Mouse (Mus musculus) hindbrain, embryonic 12.5 days (tissue): Measurements from ENCODE around the gene Rabgef1. TPM values are rescaled to one million over a fixed set of nuclear protein-coding genes. Genes with fewer than 3 reads are reported as not detected.
A peak's percentile ranks its signal among the peaks of the same experiment; 100 is the strongest.
"Not testable (repeated sequence)": the region's sequence is repeated elsewhere in the genome, so short reads cannot be mapped to it uniquely, and the experiment has no call there.

Experiments used
- ATAC-seq: fragments of 200-750 bp; cut with Nextera tagmentation; 2 replicates; pipeline ENCODE4 v1.8.0; 2017; ENCODE audit warnings: moderate TSS enrichment; ENCODE audit not compliant: low FRiP score
- H3K27ac ChIP-seq: fragments of 300-500 bp; sonication (generic); 2 replicates; pipeline ENCODE4 v1.5.1; 2016; ENCODE audit warnings: mild to moderate bottlenecking
- H3K27me3 ChIP-seq: fragments of 300-500 bp; sonication (generic); 2 replicates; pipeline ENCODE4 v1.6.1; 2016; ENCODE audit warnings: mild to moderate bottlenecking
- H3K36me3 ChIP-seq: fragments of 300-500 bp; sonication (generic); 2 replicates; pipeline ENCODE4 v1.6.1; 2016; ENCODE audit warnings: mild to moderate bottlenecking
- H3K4me1 ChIP-seq: fragments of 300-500 bp; sonication (generic); 2 replicates; pipeline ENCODE4 v1.6.1; 2016
- H3K4me2 ChIP-seq: fragments of 300-500 bp; sonication (generic); replicated peaks from 2 replicates; pipeline ENCODE4 v1.6.1; 2016; ENCODE audit warnings: mild to moderate bottlenecking
- H3K4me3 ChIP-seq: fragments of 300-500 bp; sonication (generic); 2 replicates; pipeline ENCODE4 v1.5.1; 2016; ENCODE audit warnings: mild to moderate bottlenecking
- H3K9ac ChIP-seq: fragments of 300-500 bp; sonication (generic); 2 replicates; pipeline ENCODE4 v1.6.1; 2016; ENCODE audit warnings: mild to moderate bottlenecking, moderate library complexity
- H3K9me3 ChIP-seq: fragments of 300-500 bp; sonication (generic); replicated peaks from 2 replicates; pipeline ENCODE4 v1.6.1; 2016; ENCODE audit warnings: mild to moderate bottlenecking
- WGBS: fragments of 180-500 bp; shearing (Covaris S2); methylation state at CpG from one replicate; pipeline ENCODE4 v1.1.7; 2016; 5-methylcytosine and 5-hydroxymethylcytosine counted together
- polyA plus RNA-seq: library from polyadenylated mRNA; unstranded; fragments of >200 nt; fragmentation: Nextera tagmentation; extraction: Ambion mirVana; gene quantifications from 2 replicates; pipeline ENCODE4 v1.2.1, GENCODE M21; 2016

Gene Rabgef1
- polyA plus RNA-seq, 1 experiment from 2014 or later = 33.3 TPM

DNA sequence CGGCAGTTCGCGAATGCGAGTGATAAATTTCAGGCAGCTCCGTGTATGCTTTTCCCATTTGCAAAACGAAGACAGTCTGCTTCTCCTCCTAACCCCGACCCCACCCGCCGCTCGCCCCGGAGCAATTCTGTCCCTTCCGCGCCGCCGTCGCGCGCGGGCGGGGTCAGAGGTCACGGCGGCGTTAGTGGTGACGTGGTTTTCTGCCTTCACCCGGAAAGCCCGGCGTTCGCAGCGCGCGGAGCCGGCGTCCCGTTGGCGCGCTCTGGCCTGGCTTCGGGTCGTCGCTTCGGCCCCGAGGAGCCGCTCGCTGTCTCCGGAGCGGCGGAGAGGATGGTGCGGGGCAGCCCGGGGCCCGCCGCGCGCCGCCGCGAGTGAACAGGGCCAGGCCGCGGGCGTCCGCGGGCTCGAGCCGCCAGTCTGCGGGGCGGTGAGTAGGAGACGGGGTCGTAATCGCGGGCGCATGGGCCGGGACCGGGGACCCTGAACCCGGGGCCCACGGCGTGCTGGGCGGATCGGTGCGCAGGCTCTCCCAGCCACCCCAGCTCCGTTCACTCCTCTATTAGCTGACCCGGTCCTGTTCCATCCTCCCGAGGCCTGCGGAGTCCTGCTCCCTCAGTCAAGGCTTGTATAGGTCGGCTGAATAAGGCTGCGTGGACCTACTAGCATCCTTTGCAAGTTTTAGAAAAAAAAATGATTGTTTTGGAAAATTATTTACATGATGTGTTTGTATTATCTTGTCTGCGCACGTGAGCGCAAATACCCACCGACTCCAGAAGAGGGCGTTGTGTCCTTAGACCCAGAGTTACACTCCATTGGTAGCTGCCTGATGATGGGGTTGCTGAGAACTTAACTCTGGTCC lies 50.8 kb downstream of the Rabgef1 start:
- H3K4me1 ChIP-seq = peaks cover 17% of the 10 kb centered on the region
- H3K27ac ChIP-seq = peak overlapping the region; percentile 85
- no peaks in the 10 kb centered on the region for H3K36me3 ChIP-seq
- peak overlapping the region; percentile 97 for H3K4me3 ChIP-seq
- ATAC-seq = peak; percentile 84
- no peaks in the 10 kb centered on the region for H3K27me3 ChIP-seq
- peak overlapping the region; percentile 74 for H3K4me2 ChIP-seq
- H3K9ac ChIP-seq = peak overlapping the region; percentile 97
- H3K9me3 ChIP-seq = peaks cover 5% of the 10 kb centered on the region
- WGBS = under 1% methylated on average over 87 of the region's 88 CpGs

DNA sequence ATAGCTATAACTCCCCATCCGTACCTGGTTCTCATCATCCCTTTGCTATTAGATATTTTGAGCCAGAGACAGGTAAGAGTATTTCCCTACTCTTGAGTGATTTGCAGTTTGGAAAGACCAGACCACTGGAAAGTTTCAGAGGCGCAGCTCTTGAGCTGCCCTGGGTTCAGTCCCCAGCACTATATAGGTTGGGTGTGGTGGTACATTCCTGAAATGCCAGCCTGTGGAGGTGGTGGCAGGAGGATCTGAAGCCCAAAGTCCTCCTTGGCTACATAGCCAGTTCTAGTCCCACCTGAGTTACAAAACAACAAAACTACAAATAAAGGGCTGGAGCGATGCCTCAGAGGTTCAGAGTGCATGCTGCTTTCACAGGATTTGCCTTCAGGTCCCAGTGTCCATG lies 55.2 kb downstream of the Rabgef1 start:
- WGBS = 97% methylated on average over 3 of the region's 3 CpGs
- Histone ChIP-seq H3K4me3 (no peak overlapping the region), H3K9ac (no peak overlapping the region), H3K27ac (no peak overlapping the region), H3K4me2 (no peak overlapping the region), H3K9me3 (no peaks in the 10 kb centered on the region), H3K27me3 (no peaks in the 10 kb centered on the region), H3K36me3 (peaks cover 20% of the 10 kb centered on the region), H3K4me1 (peaks cover 12% of the 10 kb centered on the region)
- no peak for ATAC-seq

DNA sequence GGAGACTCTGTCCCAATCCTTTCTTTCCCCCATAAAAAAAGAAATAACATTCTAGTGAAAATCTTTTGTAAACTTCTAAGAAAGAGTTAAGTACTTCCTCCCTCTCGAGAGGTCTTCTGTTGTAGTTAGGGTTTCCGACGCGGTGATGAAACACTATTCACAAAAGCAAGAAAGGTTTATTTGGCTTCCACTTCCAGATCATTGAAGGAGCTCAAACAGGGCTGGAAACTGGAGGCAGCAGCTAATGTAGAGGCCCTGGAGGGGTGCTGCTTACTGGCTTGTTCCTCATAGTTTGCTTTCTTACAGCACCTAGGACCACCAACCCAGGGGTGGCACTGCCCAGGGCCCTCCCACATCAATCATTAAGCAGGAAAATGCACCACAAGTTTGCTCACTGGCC lies 56.5 kb downstream of the Rabgef1 start:
- Histone ChIP-seq H3K4me2 (no peak overlapping the region), H3K27ac (no peak overlapping the region), H3K4me3 (no peak overlapping the region), H3K9ac (no peak overlapping the region), H3K27me3 (no peaks in the 10 kb centered on the region), H3K9me3 (no peaks in the 10 kb centered on the region), H3K4me1 (peaks cover 7% of the 10 kb centered on the region), H3K36me3 (peaks cover 33% of the 10 kb centered on the region)
- 83% methylated on average over 4 of the region's 4 CpGs for WGBS
- no peak for ATAC-seq

GRCm38 (mm10) chr5:130236302-130236701 lies 64.7 kb downstream of the Rabgef1 start:
- no peaks in the 10 kb centered on the region for H3K9me3 ChIP-seq
- 96% methylated on average over 8 of the region's 8 CpGs for WGBS

DNA sequence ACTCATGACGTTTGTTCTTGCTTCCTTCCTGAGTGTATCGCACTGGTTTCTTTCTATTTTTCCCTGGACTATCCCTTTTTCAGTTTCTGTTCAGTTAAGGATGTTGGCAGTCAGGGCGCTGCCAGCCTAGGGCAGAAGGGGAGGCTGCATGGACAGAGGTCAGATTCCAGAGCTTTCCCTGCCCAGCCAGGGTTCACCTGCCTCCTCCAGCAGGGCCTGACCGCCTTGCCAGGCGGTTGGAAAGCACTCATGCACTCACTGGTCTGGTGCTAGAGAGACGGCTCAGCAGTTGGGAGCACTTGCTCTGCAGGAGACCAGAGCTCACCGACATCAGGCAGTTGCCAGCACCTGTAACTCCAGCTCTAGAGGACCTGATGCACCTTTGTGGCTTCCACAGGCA lies 67.6 kb downstream of the Rabgef1 start:
- Histone ChIP-seq H3K4me3 (no peak overlapping the region), H3K4me2 (no peak overlapping the region), H3K4me1 (no peaks in the 10 kb centered on the region), H3K27ac (no peak overlapping the region), H3K27me3 (no peaks in the 10 kb centered on the region), H3K9me3 (no peaks in the 10 kb centered on the region), H3K36me3 (peaks cover 96% of the 10 kb centered on the region), H3K9ac (no peak overlapping the region)
- no peak for ATAC-seq
- 90% methylated on average over 7 of the region's 7 CpGs for WGBS

More at GRCm38 (mm10) chr5:130236302-130236701, 64.7 kb downstream of the Rabgef1 start:
- H3K27ac ChIP-seq = no peak overlapping the region
- H3K36me3 ChIP-seq = peaks cover 98% of the 10 kb centered on the region
- no peak for ATAC-seq
- H3K4me2 ChIP-seq = no peak overlapping the region
- H3K27me3 ChIP-seq = no peaks in the 10 kb centered on the region
- H3K4me3 ChIP-seq = no peak overlapping the region
- no peaks in the 10 kb centered on the region for H3K4me1 ChIP-seq
- H3K9ac ChIP-seq = no peak overlapping the region

- no peak overlapping the region for H3K9ac ChIP-seq
- no peak overlapping the region for H3K27ac ChIP-seq
- peaks cover 96% of the 10 kb centered on the region for H3K36me3 ChIP-seq
- no peak for ATAC-seq
- 81% methylated on average over 2 of the region's 2 CpGs for WGBS
- no peaks in the 10 kb centered on the region for H3K9me3 ChIP-seq
- no peaks in the 10 kb centered on the region for H3K27me3 ChIP-seq
- H3K4me3 ChIP-seq = no peak overlapping the region
- no peaks in the 10 kb centered on the region for H3K4me1 ChIP-seq
- no peak overlapping the region for H3K4me2 ChIP-seq
These were observed 68.3 kb downstream of the Rabgef1 start for GRCm38 (mm10) chr5:130239856-130240255.

DNA sequence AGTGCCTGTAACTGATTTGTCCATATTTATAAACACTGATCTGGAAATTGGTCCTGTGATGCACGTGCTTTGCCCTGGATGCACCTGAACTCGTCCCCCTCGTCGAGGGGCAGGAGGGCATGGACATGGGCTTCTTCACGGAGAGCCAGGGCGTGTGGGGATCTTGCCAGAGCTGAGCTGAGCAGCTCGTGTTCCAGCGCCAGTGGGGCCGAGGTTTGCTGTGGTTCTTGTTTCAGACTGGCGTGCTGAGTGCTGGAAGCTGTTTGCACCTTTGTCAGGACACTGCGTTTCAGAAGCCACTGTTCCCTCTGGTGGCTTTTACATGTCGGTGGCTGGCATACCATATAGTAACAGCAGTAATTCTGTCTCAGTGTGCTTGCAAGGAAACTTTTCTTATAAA lies 69.8 kb downstream of the Rabgef1 start:
- H3K9me3 ChIP-seq = no peaks in the 10 kb centered on the region
- H3K36me3 ChIP-seq = peaks cover 96% of the 10 kb centered on the region
- no peaks in the 10 kb centered on the region for H3K4me1 ChIP-seq
- no peak overlapping the region for H3K9ac ChIP-seq
- no peak overlapping the region for H3K4me3 ChIP-seq
- H3K4me2 ChIP-seq = no peak overlapping the region
- H3K27me3 ChIP-seq = no peaks in the 10 kb centered on the region
- 94% methylated on average over 12 of the region's 12 CpGs for WGBS
- no peak for ATAC-seq
- no peak overlapping the region for H3K27ac ChIP-seq

DNA sequence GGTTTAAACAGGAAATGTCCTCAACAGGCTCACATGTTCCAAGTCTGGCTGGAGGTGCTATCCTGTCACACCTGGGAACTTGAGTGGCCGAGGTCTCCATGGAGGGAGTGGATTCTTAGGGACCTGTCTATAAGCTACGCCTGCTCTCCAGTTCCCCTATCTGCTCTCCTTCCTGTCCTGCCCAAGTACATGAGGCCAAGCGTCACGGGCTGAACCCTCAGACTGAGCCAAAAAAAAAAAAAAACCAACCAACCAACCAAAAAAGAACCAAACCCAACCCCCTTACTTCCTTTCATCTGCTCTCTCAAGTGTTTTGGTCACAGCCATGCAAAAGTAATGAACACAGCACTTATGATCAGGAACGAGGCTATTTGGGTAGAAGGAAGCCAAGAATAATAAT lies 76.2 kb downstream of the Rabgef1 start:
- 90% methylated on average over 5 of the region's 5 CpGs for WGBS
- no peak overlapping the region for H3K4me2 ChIP-seq
- no peaks in the 10 kb centered on the region for H3K9me3 ChIP-seq
- H3K27me3 ChIP-seq = no peaks in the 10 kb centered on the region
- H3K4me3 ChIP-seq = no peak overlapping the region
- H3K4me1 ChIP-seq = no peaks in the 10 kb centered on the region
- H3K36me3 ChIP-seq = peaks cover 90% of the 10 kb centered on the region
- H3K27ac ChIP-seq = no peak overlapping the region
- ATAC-seq = no peak
- no peak overlapping the region for H3K9ac ChIP-seq

DNA sequence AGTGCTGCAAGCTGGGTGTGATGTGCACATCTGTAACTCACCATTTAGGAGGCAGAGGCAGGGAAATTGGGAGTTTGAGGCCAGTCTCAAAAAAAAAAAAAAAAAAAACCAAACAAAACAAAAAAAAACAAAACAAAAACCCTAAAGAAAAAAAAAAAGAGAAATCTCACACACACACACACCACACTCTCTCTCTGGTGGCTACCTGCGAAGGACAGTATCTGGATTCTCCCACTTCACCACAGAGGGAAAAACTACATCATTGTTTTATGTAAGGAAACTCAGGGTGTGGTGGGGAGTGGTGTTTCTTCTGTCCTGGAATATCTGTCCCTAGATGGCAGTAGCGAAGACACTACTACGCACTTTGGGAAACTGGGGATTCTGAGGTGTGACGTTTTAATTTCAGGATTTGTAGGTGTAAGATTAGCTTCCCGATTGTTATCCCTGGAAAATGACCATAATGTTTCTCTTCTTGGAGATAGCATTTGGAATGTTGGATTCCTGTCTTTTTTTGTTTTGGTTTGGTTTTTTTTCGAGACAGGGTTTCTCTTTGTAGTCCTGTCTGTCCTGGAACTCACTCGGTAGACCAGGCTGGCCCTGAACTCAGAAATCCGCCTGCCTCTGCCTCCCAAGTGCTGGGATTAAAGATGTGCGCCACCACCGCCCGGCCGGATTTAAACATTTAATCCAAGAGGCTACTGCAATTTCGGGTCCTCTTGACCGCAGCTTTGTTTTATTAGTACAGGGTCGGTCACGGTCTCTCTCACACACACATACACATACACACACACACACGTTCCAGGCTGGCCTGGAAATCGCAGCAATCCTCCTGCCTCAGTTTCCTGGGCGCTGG lies 82.8 kb downstream of the Rabgef1 start:
- no peak for ATAC-seq
- H3K4me2 ChIP-seq = peak overlapping the region; percentile 66
- H3K27ac ChIP-seq = peak overlapping the region; percentile 80; the same call in 1 of the 2 replicates
- peaks cover 25% of the 10 kb centered on the region; the same call in 1 of the 2 replicates for H3K4me1 ChIP-seq
- no peaks in the 10 kb centered on the region for H3K27me3 ChIP-seq
- WGBS = 18% methylated on average over 19 of the region's 19 CpGs
- peak overlapping the region; percentile 82 for H3K9ac ChIP-seq
- no peaks in the 10 kb centered on the region for H3K9me3 ChIP-seq
- H3K36me3 ChIP-seq = peaks cover 35% of the 10 kb centered on the region
- peak overlapping the region; percentile 73 for H3K4me3 ChIP-seq

DNA sequence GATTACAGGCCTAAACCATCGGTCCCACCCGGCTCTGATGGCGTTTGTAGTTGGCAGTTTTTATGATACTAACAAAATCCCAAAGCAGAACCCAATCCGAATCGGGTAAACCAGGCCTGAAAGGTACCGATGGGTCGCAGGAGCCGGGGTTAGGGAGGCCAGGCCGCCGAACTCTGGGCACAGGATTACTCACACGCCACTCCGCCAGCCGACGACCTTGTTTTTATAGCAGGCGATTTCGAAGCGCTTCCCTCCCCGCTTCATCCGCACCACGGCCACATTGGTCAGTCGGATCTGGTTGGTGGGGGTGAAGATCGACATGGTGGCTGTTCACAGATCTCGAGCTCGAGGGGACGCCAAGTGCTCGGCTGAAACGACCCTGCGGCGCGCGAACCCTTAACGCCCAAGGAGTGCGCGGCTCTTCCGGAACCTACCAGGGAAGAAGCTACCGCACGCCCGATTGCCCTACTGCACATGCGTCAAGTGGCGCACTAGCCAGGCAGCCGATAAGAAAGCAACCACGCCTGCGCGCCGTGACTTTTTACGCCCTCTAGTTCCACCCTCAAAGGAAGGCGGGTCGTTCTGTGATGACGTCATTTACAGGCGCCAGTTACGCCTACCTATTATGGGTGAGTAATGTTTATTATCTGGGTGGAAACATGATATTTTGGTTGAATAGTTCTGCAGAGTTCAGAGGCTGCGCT lies 83.6 kb downstream of the Rabgef1 start, which contains the start of the genes Sbds and Tyw1:
Gene Sbds (minus strand): TSS at position 514 of the 704 bp plus-strand sequence.
Gene Tyw1 (plus strand): TSS at position 603 of the 704 bp plus-strand sequence.
- H3K4me3 ChIP-seq = peak within 1 kb of the TSS; percentile 73
- peak within 1 kb of the TSS; percentile 66 for H3K4me2 ChIP-seq
- H3K27ac ChIP-seq = peak within 1 kb of the TSS; percentile 80; the same call in 1 of the 2 replicates
- peaks cover 25% of the 10 kb centered on the region; the same call in 1 of the 2 replicates for H3K4me1 ChIP-seq
- WGBS = under 1% methylated on average over 52 of the region's 52 CpGs
- ATAC-seq = peak; percentile 89
- H3K36me3 ChIP-seq = peaks cover 28% of the 10 kb centered on the region
- no peaks in the 10 kb centered on the region for H3K27me3 ChIP-seq
- no peaks in the 10 kb centered on the region for H3K9me3 ChIP-seq
- peak within 1 kb of the TSS; percentile 82 for H3K9ac ChIP-seq

DNA sequence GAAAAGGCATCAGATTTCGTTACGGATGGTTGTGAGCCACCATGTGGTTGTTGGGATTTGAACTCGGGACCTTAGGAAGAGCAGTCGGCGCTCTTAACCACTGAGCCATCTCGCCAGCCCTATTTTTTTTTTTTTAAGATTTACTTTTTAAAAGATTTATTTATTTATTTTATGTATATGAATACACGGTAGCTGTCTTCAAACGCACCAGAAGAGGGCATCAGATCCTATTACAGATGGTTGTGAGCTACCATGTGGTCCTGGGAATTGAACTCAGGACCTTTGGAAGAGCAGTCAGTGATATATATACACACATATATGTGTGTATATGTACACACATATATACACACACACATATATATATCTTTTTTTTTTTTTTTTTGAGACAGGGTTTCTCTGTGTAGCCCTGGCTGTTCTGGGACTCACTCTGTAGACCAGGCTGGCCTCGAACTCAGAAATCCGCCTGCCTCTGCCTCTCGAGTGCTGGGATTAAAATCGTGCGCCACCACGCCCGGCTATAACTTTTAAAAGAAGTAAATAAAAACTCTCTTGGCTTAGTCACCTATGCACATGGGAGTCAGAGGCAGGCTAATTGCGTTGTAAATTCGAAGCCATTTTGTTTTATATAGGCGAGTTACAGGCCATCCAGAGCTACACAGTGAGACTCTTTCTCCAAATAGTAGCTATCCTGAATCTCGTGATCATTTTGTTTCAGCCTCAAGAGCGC lies 84.4 kb downstream of the Rabgef1 start:
- H3K4me1 ChIP-seq = peaks cover 25% of the 10 kb centered on the region; the same call in 1 of the 2 replicates
- H3K4me2 ChIP-seq = peak overlapping the region; percentile 66
- WGBS = 33% methylated on average over 20 of the region's 20 CpGs
- not testable (repeated sequence) for H3K9ac ChIP-seq, H3K9me3 ChIP-seq, H3K27me3 ChIP-seq
- H3K4me3 ChIP-seq = peak overlapping the region; percentile 73
- peak overlapping the region; percentile 30; the same call in 1 of the 2 replicates for H3K27ac ChIP-seq
- ATAC-seq = 0 out of 2 replicates have a peak, but pooled peaks have one; percentile 1
- peaks cover 20% of the 10 kb centered on the region for H3K36me3 ChIP-seq
